Mouse (Mus musculus) MEL (cell line): ENCODE results near the gene Prkaa1. TPM values are rescaled to one million over a fixed set of nuclear protein-coding genes. Genes with fewer than 3 reads are reported as not detected.

ENCODE experiments used
- DNase-seq: peaks from one replicate; pipeline ENCODE4 v3.0.0; 2011; ENCODE audit warnings: low read depth, low spot score
- H3K27ac ChIP-seq: 2 replicates; pipeline ENCODE4 v1.5.1; 2012; ENCODE audit warnings: low read depth, mild to moderate bottlenecking, control low read depth, low read length, moderate library complexity; ENCODE audit not compliant: control insufficient read depth
- H3K27me3 ChIP-seq, 2 experiments: fragments of 150-350 bp in 1 of 2; sonication (generic) in 1 of 2; 2 replicates each; pipeline ENCODE4 v1.6.1; 2012; ENCODE audit warnings: low read length in 2 of 2, mild to moderate bottlenecking in 2 of 2, improper control_type of control experiment in 1 of 2, moderate library complexity in 1 of 2; ENCODE audit not compliant: insufficient read depth in 2 of 2, control insufficient read depth in 1 of 2
- H3K36me3 ChIP-seq, 2 experiments: 2 replicates each; pipeline ENCODE4 v1.6.1; 2012 to 2014; ENCODE audit warnings: low read length in 2 of 2, improper control_type of control experiment in 1 of 2, inconsistent platforms in 1 of 2, mild to moderate bottlenecking in 1 of 2; ENCODE audit not compliant: insufficient read depth in 2 of 2, control insufficient read depth in 1 of 2
- H3K4me1 ChIP-seq, 2 experiments: fragments of 150-350 bp in 1 of 2; sonication (generic) in 1 of 2; 2 replicates each; pipeline ENCODE4 v1.6.1; 2012; ENCODE audit warnings: low read length in 2 of 2, improper control_type of control experiment in 1 of 2, mild to moderate bottlenecking in 1 of 2; ENCODE audit not compliant: insufficient read depth in 2 of 2, control insufficient read depth in 1 of 2
- H3K4me3 ChIP-seq, 2 experiments: fragments of 150-350 bp in 1 of 2; sonication (generic) in 1 of 2; 2 replicates each; pipeline ENCODE4 v1.5.1; 2012; ENCODE audit warnings: low read depth in 2 of 2, low read length in 2 of 2, mild to moderate bottlenecking in 2 of 2, moderate library complexity in 2 of 2, control low read depth in 1 of 2, improper control_type of control experiment in 1 of 2; ENCODE audit not compliant: control insufficient read depth in 1 of 2, insufficient read depth in 1 of 2
- H3K79me2 ChIP-seq: 2 replicates; pipeline ENCODE4 v1.6.1; 2012; ENCODE audit warnings: mild to moderate bottlenecking, low read length, moderate library complexity; ENCODE audit not compliant: control insufficient read depth, poor library complexity, insufficient read depth
- H3K9ac ChIP-seq: 2 replicates; pipeline ENCODE4 v1.6.1; 2012; ENCODE audit warnings: low read depth, mild to moderate bottlenecking, control low read depth, low read length, moderate library complexity; ENCODE audit not compliant: control insufficient read depth, poor library complexity, severe bottlenecking
- H3K9me3 ChIP-seq: fragments of 150-350 bp; sonication (generic); replicated peaks from 2 replicates; pipeline ENCODE4 v1.6.1; 2012; ENCODE audit warnings: mild to moderate bottlenecking, low read length, improper control_type of control experiment, moderate library complexity; ENCODE audit not compliant: insufficient read depth
- BHLHE40 ChIP-seq: IDR thresholded peaks from 2 replicates; pipeline ENCODE4 v1.6.1; 2012; ENCODE audit warnings: low read depth, mild to moderate bottlenecking, inconsistent platforms, low read length, improper control_type of control experiment, borderline replicate concordance
- CHD1 ChIP-seq: IDR thresholded peaks from 2 replicates; pipeline ENCODE4 v1.6.1; 2012; ENCODE audit warnings: low read depth, mild to moderate bottlenecking, inconsistent platforms, low read length, improper control_type of control experiment
- CHD2 ChIP-seq: IDR thresholded peaks from 2 replicates; pipeline ENCODE4 v1.6.1; 2011; ENCODE audit warnings: low read length, improper control_type of control experiment
- CTCF ChIP-seq, 3 experiments: IDR thresholded peaks in 2 of 3; conservative IDR thresholded peaks in 1 of 3; 2 replicates each; pipeline ENCODE4 v1.5.1; 2011 to 2012; ENCODE audit warnings: low read length in 3 of 3, low read depth in 2 of 3, mild to moderate bottlenecking in 2 of 3, improper control_type of control experiment in 1 of 3, inconsistent platforms in 1 of 3, mixed read lengths in 1 of 3, moderate library complexity in 1 of 3; ENCODE audit not compliant: control insufficient read depth in 1 of 3, insufficient read depth in 1 of 3, poor library complexity in 1 of 3, severe bottlenecking in 1 of 3
- ELF1 ChIP-seq: IDR thresholded peaks from 2 replicates; pipeline ENCODE4 v1.6.1; 2014; ENCODE audit warnings: low read depth, mild to moderate bottlenecking, inconsistent platforms, low read length, improper control_type of control experiment, moderate library complexity
- ETS1 ChIP-seq: IDR thresholded peaks from 2 replicates; pipeline ENCODE4 v1.6.1; 2012; ENCODE audit warnings: low read depth, mild to moderate bottlenecking, inconsistent platforms, low read length, improper control_type of control experiment, moderate library complexity
- GABPA ChIP-seq: IDR thresholded peaks from 2 replicates; pipeline ENCODE4 v1.6.1; 2012; ENCODE audit warnings: low read depth, mild to moderate bottlenecking, inconsistent platforms, low read length, improper control_type of control experiment, moderate library complexity
- GATA1 ChIP-seq: IDR thresholded peaks from 2 replicates; pipeline ENCODE4 v1.6.1; 2011; ENCODE audit warnings: low read depth, low read length, improper control_type of control experiment
- JUND ChIP-seq: IDR thresholded peaks from 2 replicates; pipeline ENCODE4 v1.6.1; 2011; ENCODE audit warnings: low read depth, mild to moderate bottlenecking, improper control_type of control experiment, low read length
- KAT2A ChIP-seq: conservative IDR thresholded peaks from 2 replicates; pipeline ENCODE4 v1.6.1; 2012; ENCODE audit warnings: low read depth, low read length, improper control_type of control experiment, inconsistent platforms
- MAZ ChIP-seq: IDR thresholded peaks from 2 replicates; pipeline ENCODE4 v1.6.1; 2012; ENCODE audit warnings: low read depth, mild to moderate bottlenecking, inconsistent platforms, low read length, improper control_type of control experiment
- MEF2A ChIP-seq: IDR thresholded peaks from 2 replicates; pipeline ENCODE4 v1.6.1; 2014; ENCODE audit warnings: low read depth, mild to moderate bottlenecking, inconsistent platforms, low read length, improper control_type of control experiment; ENCODE audit not compliant: poor library complexity, insufficient replicate concordance, severe bottlenecking; ENCODE audit errors: extremely low read depth
- MXI1 ChIP-seq: IDR thresholded peaks from 2 replicates; pipeline ENCODE4 v1.6.1; 2011; ENCODE audit warnings: mild to moderate bottlenecking, low read depth, low read length, improper control_type of control experiment
- MYC ChIP-seq: IDR thresholded peaks from 2 replicates; pipeline ENCODE4 v1.6.1; 2011; ENCODE audit warnings: low read depth, mild to moderate bottlenecking, low read length, improper control_type of control experiment, moderate library complexity
- POLR2AphosphoS2 ChIP-seq: IDR thresholded peaks from 2 replicates; pipeline ENCODE4 v1.6.1; 2011; ENCODE audit warnings: low read length, improper control_type of control experiment
- TAL1 ChIP-seq: IDR thresholded peaks from 2 replicates; pipeline ENCODE4 v1.6.1; 2012; ENCODE audit warnings: mild to moderate bottlenecking, inconsistent platforms, low read length, moderate library complexity, mixed read lengths
- TBP ChIP-seq: IDR thresholded peaks from 2 replicates; pipeline ENCODE4 v1.8.0; 2011; ENCODE audit warnings: low read depth, low read length, improper control_type of control experiment
- USF1 ChIP-seq: IDR thresholded peaks from 2 replicates; pipeline ENCODE4 v1.6.1; 2014; ENCODE audit warnings: low read depth, mild to moderate bottlenecking, inconsistent platforms, low read length, improper control_type of control experiment, moderate library complexity
- USF2 ChIP-seq, 2 experiments: IDR thresholded peaks; 2 replicates each; pipeline ENCODE4 v1.6.1; 2011 to 2012; ENCODE audit warnings: improper control_type of control experiment in 2 of 2, low read length in 2 of 2, borderline replicate concordance in 1 of 2, inconsistent platforms in 1 of 2, low read depth in 1 of 2, mild to moderate bottlenecking in 1 of 2; ENCODE audit not compliant: insufficient read depth in 1 of 2
- ZKSCAN1 ChIP-seq: IDR thresholded peaks from 2 replicates; pipeline ENCODE4 v1.6.1; 2012; ENCODE audit warnings: low read depth, mild to moderate bottlenecking, inconsistent platforms, low read length, improper control_type of control experiment, moderate library complexity
- ZMIZ1 ChIP-seq: IDR thresholded peaks from 2 replicates; pipeline ENCODE4 v1.6.1; 2012; ENCODE audit warnings: low read depth, mild to moderate bottlenecking, inconsistent platforms, low read length, improper control_type of control experiment, moderate library complexity
- polyA plus RNA-seq, 2 experiments: library from polyadenylated mRNA; stranded (reverse) in 1 of 2; unstranded in 1 of 2; fragments of >175 nt in 1 of 2; fragments of >200 nt in 1 of 2; gene quantifications; 2 replicates each; pipeline versions ENCODE4 v1.2.1 to v1.2.4; 2012; ENCODE audit warnings: low replicate concordance in 2 of 2, low read depth in 1 of 2; ENCODE audit not compliant: insufficient read length in 2 of 2, insufficient read depth in 1 of 2, missing spikeins in 1 of 2
- total RNA-seq: library from RNA; depleted of rRNA; stranded (reverse); fragments of 300-350 nt; gene quantifications from 2 replicates; pipeline ENCODE4 v1.2.3, GENCODE M21; 2012

Prkaa1 gene
- total and polyA plus RNA-seq, 3 experiments = 18.3 to 23.0 TPM; not detected in 1

- no peaks in the 10 kb centered on the region for H3K27me3 ChIP-seq
- no peak for TF ChIP-seq USF1
- no peak for TF ChIP-seq USF2 (IDR thresholded peaks at IDR 0.05; ENCODE audit: borderline replicate concordance in 1 of 2, insufficient read depth in 1 of 2, low read depth in 1 of 2, low read length in 2 of 2)
- no peak for TF ChIP-seq MYC
- H3K4me1 ChIP-seq = peaks cover 0 to 8% of the 10 kb centered on the region in 2 experiments; a peak in 2 of 4 replicates
- no peak overlapping the region for H3K4me3 ChIP-seq
- H3K9me3 ChIP-seq = no peaks in the 10 kb centered on the region
- H3K79me2 ChIP-seq = no peaks in the 10 kb centered on the region
- DNase-seq = no peak
- H3K9ac ChIP-seq = no peak overlapping the region
- H3K27ac ChIP-seq = no peak overlapping the region
- H3K36me3 ChIP-seq = peaks cover 0 to 10% of the 10 kb centered on the region in 2 experiments; a peak in 2 of 4 replicates
These were observed 61.6 kb downstream of the Prkaa1 start for GRCm38 (mm10) chr15:5205222-5205621.

GRCm38 (mm10) chr15:5209116-5209515 lies 65.5 kb downstream of the Prkaa1 start:
- Histone ChIP-seq H3K4me1 (peaks cover 0 to 6% of the 10 kb centered on the region in 2 experiments; a peak in 2 of 4 replicates), H3K9ac (no peak overlapping the region), H3K4me3 (no peak overlapping the region), H3K9me3 (no peaks in the 10 kb centered on the region), H3K27me3 (no peaks in the 10 kb centered on the region), H3K36me3 (peaks cover 0 to 15% of the 10 kb centered on the region in 2 experiments; a peak in 2 of 4 replicates), H3K79me2 (no peaks in the 10 kb centered on the region), H3K27ac (no peak overlapping the region)
- TF ChIP-seq TAL1 = no peak
- no peak for TF ChIP-seq GABPA
- TF ChIP-seq ZMIZ1 = no peak
- TF ChIP-seq POLR2AphosphoS2 = no peak
- no peak for TF ChIP-seq CTCF (IDR thresholded peaks at IDR 0.05 in 2 of 3, conservative IDR thresholded peaks at IDR 0.05 in 1 of 3; ENCODE audit: control insufficient read depth in 1 of 3, insufficient read depth in 1 of 3, low read depth in 2 of 3, low read length in 3 of 3, poor library complexity in 1 of 3, severe bottlenecking in 1 of 3)
- TF ChIP-seq JUND = no peak
- TF ChIP-seq MXI1 = no peak
- TF ChIP-seq GATA1 = no peak
- TF ChIP-seq ETS1 = no peak
- no peak for TF ChIP-seq MEF2A
- TF ChIP-seq USF2 (IDR thresholded peaks at IDR 0.05; ENCODE audit: borderline replicate concordance in 1 of 2, insufficient read depth in 1 of 2, low read depth in 1 of 2, low read length in 2 of 2) = no peak
- no peak for TF ChIP-seq MAZ
- TF ChIP-seq CHD1 = no peak
- TF ChIP-seq BHLHE40 = no peak
- no peak for TF ChIP-seq ELF1
- TF ChIP-seq KAT2A = no peak
- no peak for TF ChIP-seq CHD2
- no peak for TF ChIP-seq ZKSCAN1
- TF ChIP-seq TBP = no peak
- DNase-seq = no peak
